Mouse (Mus musculus): ENCODE measurements around the gene Il17re.

Gene Il17re

GRCm38 (mm10) chr6:113489410-113489809, 31.1 kb downstream of the Il17re start:
- DNase-seq (ENCODE audit: low spot score in 2 of 2): no peak

DNA sequence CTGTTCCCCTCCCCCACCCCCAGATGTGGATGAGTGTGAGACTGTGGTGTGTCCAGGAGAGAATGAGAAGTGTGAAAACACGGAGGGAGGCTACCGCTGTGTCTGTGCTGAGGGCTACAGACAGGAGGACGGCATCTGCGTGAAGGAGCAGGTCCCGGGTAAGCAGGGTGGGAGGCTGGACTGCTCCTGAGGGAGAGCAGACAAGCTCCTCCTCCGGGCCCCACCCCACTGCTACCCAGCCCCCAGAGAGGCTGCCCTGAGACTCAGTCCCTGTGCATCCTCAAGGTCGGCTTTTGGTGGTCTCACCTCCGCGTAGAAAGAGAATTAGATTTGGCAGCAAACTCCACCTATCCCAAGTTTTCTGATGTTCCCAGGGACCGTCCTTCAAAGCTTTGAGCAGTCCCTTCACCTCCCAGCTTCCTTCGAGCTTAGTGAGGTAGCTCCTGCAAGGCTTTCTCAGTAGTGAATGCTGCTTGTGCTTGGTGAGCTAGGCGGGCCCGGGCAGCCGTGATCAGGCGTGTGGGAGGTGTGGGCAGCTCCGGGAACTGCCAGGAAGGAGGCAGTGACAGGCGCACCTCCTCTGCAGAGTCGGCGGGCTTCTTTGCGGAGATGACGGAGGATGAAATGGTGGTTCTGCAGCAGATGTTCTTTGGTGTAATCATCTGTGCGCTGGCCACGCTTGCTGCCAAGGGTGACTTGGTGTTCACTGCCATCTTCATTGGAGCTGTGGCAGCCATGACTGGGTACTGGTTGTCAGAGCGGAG, 34.0 kb downstream of the Il17re start:
- no peak for DNase-seq (ENCODE audit: low spot score in 2 of 2)

- peak; percentile 47 to 56 for DNase-seq (ENCODE audit: low spot score in 2 of 2)
Measured at GRCm38 (mm10) chr6:113494258-113494788, 36.0 kb downstream of the Il17re start.

DNA sequence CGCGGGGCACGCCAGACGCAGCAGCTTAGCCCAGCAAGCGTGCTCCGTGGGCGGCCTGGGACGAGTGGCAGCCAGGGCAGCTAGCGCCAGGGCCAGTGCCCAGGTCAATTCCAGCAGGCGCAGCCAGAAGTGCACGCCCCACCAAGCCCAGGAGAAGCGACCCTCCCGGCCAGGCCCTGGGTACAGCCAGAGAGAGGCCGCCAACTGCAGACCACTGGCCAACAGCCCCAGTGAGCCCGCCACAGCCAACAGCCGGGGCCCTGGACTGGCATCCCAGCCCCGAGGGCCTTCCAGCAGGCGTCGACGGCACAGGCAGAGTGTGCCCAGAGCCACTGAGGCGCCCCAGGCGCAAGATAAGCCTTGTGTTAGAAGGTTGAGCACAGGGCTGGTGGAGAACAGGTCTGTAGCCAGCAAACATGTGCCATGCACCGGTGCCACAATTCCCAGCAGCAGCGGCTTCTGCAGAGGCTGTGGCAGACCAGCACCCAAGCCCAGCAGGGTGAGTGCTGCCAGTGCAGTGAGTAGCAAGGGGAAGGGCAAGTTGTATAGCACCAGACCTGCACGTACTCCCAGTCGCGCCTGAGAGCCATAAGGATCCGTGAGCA, 36.9 kb downstream of the Il17re start:
- no peak for DNase-seq (ENCODE audit: low spot score in 2 of 2)

- no peak for DNase-seq (ENCODE audit: low spot score in 2 of 2)
Measured at GRCm38 (mm10) chr6:113499346-113499745, 41.1 kb downstream of the Il17re start.

DNA sequence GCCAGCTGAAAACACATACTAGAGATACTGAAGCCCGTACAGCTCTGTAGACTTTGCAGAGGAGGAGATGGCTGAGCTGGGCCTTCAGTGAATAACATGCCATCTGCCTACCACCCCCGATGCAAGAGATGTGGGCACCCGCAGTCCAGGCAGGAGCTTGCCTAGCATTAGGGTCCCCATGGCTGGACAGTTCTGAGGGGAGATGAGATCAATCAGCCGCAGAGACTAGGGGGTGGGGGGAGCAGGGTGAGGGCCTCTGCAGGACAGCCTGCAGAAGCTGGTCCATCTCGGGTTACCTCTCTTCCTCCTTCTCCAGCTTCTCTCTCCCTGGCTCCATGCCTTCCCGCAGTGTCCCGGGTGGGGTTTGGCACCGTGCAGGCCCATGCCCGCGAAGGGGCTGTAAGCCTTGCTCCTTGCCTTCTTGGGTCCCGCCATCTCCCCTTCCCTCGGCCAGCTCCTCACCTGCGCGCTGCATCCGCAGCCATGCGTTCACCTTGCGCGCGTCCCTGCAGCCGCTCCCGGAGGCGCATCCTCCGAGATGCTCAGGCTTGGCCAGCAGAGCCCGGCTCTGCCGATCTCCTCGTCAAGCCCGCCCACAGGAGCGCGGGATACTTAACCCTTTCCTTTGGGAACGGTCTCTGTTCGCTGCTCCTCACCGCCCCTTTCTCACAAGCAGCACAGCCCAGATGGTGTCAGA, 43.3 kb downstream of the Il17re start, which contains the start of gene Prrt3:
Gene Prrt3 (minus strand): TSS at position 544 of the 697 bp plus-strand sequence.
- DNase-seq (ENCODE audit: low spot score in 2 of 2): peak; percentile 69 to 70

- DNase-seq (ENCODE audit: low spot score in 2 of 2): no peak
Measured at GRCm38 (mm10) chr6:113502801-113503200, 44.5 kb downstream of the Il17re start.

- DNase-seq (ENCODE audit: low spot score in 2 of 2): no peak
Measured at GRCm38 (mm10) chr6:113505689-113506088, 47.4 kb downstream of the Il17re start.

DNA sequence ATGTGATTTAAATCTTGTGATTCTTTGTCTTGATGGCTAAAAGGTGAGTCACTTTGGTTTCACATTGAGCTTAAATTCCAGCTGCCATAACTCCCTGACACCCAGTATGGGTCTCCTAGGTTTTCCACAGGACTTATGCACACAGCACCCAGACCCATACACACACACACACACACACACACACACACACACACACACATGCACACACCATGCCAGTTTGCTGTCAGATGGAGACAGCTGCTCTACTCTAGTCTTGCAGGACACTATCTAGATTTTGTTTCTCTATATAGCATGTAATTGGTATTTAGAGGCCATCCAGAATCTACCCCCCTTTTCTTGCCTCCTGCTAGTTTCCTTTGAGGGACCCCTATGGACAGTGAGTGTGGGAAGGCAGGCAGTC, 48.8 kb downstream of the Il17re start:
- no peak for DNase-seq (ENCODE audit: low spot score in 2 of 2)

DNA sequence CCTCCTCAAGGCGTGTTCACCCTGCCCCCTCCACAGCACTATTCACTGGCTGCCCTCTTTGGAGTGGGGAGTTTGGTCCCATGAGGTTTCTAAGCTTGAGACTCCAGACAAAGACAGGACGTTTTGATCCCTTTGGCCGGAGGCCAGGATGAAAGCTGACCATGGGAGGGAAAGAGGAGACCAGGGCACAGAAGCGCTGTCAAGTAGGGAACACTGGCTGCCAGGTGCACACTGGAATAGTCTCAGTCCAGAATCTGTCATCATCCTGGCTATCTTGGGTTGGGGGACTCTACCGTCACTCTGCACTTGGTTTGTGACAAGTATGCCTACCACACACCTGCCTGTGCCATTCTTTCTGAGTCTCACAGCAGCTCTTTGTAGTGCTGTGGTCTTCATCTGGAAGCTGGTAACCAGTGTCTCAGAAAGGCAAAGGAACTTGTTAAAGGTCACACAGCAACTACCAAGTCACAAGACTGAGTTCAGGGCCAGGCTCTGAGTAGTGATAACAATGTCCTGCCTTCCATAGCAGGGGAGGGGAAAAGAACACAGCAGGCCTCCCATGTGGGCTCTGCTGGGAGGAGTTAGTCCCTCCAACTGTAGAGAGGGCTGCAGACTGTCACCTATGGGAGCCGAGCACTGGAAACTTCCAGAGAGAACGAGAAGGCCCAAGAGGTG, 50.1 kb downstream of the Il17re start:
- no peak for DNase-seq (ENCODE audit: low spot score in 2 of 2)

- no peak for DNase-seq (ENCODE audit: low spot score in 2 of 2)
Measured at GRCm38 (mm10) chr6:113508947-113509280, 50.6 kb downstream of the Il17re start.

DNA sequence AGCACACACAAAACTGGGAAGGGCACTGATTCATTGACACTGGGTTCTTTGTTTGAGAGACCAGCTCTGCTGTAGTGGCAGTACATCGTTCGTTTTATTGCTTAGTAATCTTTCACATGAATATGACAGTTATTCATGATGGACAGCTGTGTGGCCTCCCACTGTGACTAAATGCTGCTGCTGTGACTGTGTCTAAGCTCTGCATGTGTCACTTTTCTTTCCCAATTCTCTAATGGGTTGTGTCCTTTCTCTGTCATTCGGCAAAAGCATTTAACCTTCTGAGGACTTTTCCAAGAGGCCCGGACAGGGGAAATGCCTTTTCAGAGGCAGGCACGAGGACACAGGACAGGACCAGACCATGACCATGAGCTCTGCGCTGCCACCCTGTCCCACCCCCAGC, 55.7 kb downstream of the Il17re start:
- DNase-seq (ENCODE audit: low spot score in 2 of 2): no peak

DNA sequence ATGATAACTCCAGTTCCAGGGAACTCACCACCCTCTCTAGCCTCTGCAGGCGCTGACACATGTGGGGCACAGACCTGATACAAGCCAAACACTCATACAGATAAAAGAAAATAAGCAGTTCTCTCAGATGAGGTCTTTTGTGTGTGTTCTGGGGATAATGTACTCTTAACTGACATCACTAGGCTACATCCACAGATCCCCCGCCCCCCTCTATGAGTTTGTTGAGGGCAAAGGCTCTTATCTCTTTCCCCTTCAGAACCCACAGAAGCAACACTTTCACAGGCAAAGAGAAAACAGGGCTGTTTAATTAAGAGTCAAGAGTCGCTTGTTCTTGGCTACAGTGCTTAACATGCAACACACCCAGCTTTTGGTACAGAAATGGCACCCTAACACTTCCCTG, 56.3 kb downstream of the Il17re start:
- no peak for DNase-seq (ENCODE audit: low spot score in 2 of 2)

GRCm38 (mm10) chr6:113517434-113518080, 59.3 kb downstream of the Il17re start:
- DNase-seq (ENCODE audit: low spot score in 2 of 2): no peak
